Mouse (Mus musculus) embryonic facial prominence, embryonic 10.5 days (tissue): ENCODE results near the gene Nyap1. TPM values are rescaled to one million over a fixed set of nuclear protein-coding genes. Genes with fewer than 3 reads are reported as not detected.

ENCODE experiments used
- DNase-seq: peaks from one replicate; pipeline ENCODE4 v3.0.0-alpha.2; 2017; ENCODE audit warnings: low spot score
- H3K27ac ChIP-seq: fragments of 300-500 bp; sonication (generic); replicated peaks from 2 replicates; pipeline ENCODE4 v1.5.1; 2016; ENCODE audit warnings: mild to moderate bottlenecking
- H3K27me3 ChIP-seq: fragments of 300-500 bp; sonication (generic); replicated peaks from 2 replicates; pipeline ENCODE4 v1.6.1; 2016; ENCODE audit warnings: low read depth, mild to moderate bottlenecking; ENCODE audit not compliant: poor library complexity, severe bottlenecking
- H3K36me3 ChIP-seq: fragments of 300-500 bp; sonication (generic); replicated peaks from 2 replicates; pipeline ENCODE4 v1.6.1; 2016; ENCODE audit warnings: mild to moderate bottlenecking, moderate library complexity
- H3K4me1 ChIP-seq: fragments of 300-500 bp; sonication (generic); 2 replicates; pipeline ENCODE4 v1.6.1; 2016
- H3K4me3 ChIP-seq: fragments of 300-500 bp; sonication (generic); 2 replicates; pipeline ENCODE4 v1.5.1; 2016; ENCODE audit warnings: mild to moderate bottlenecking, moderate library complexity
- H3K9me3 ChIP-seq: fragments of 300-500 bp; sonication (generic); 2 replicates; pipeline ENCODE4 v1.6.1; 2016; ENCODE audit warnings: mild to moderate bottlenecking
- WGBS: fragments of 180-500 bp; shearing (Covaris S2); methylation state at CpG from one replicate; pipeline ENCODE4 v1.1.7; 2016; 5-methylcytosine and 5-hydroxymethylcytosine counted together
- polyA plus RNA-seq: library from polyadenylated mRNA; unstranded; fragments of >200 nt; fragmentation: Nextera tagmentation; extraction: Ambion mirVana; gene quantifications from 2 replicates; pipeline ENCODE4 v1.2.1, GENCODE M21; 2016

Gene Nyap1
- 3.0 and 3.6 TPM in 2 replicates for polyA plus RNA-seq

- Histone ChIP-seq H3K9me3 (no peaks in the 10 kb centered on the region), H3K4me1 (peaks cover 53% of the 10 kb centered on the region), H3K27ac (peak within 1 kb of the TSS; percentile 91), H3K27me3 (no peaks in the 10 kb centered on the region), H3K4me3 (peak within 1 kb of the TSS; percentile 89), H3K36me3 (peaks cover 15% of the 10 kb centered on the region)
- peak; percentile 90 for DNase-seq
- WGBS: under 1% methylated on average over 71 of the region's 71 CpGs
Measured at GRCm38 (mm10) chr5:137741023-137741931, at the start of gene Nyap1. Gene Nyap1, minus strand, starts transcription at chr5:137741607.

- no peaks in the 10 kb centered on the region for H3K9me3 ChIP-seq
- WGBS: 91% methylated on average over 2 of the region's 2 CpGs
- H3K4me1 ChIP-seq: peaks cover 21% of the 10 kb centered on the region
- H3K27ac ChIP-seq: no peak overlapping the region
- H3K4me3 ChIP-seq: no peak overlapping the region
- no peak for DNase-seq
- peaks cover 12% of the 10 kb centered on the region for H3K36me3 ChIP-seq
- peaks cover 12% of the 10 kb centered on the region; the same call in 1 of the 2 replicates for H3K27me3 ChIP-seq
Measured at GRCm38 (mm10) chr5:137788946-137789531, 47.6 kb upstream of the Nyap1 start.

GRCm38 (mm10) chr5:137788171-137788570, 46.8 kb upstream of the Nyap1 start:
- H3K9me3 ChIP-seq: no peaks in the 10 kb centered on the region
- DNase-seq: no peak
- H3K27ac ChIP-seq: peak overlapping the region; percentile 90; the same call in 1 of the 2 replicates
- peak overlapping the region; percentile 95 for H3K4me3 ChIP-seq
- 70% methylated on average over 24 of the region's 24 CpGs for WGBS
- peaks cover 20% of the 10 kb centered on the region for H3K36me3 ChIP-seq
- H3K4me1 ChIP-seq: peaks cover 30% of the 10 kb centered on the region
- peaks cover 12% of the 10 kb centered on the region; the same call in 1 of the 2 replicates for H3K27me3 ChIP-seq

GRCm38 (mm10) chr5:137787151-137787928, 45.9 kb upstream of the Nyap1 start, which contains the start of the genes Mepce and Zcwpw1:
Gene Mepce, minus strand, starts transcription at chr5:137787655.
Gene Zcwpw1, plus strand, starts transcription at chr5:137787798.
- Histone ChIP-seq H3K4me3 (peak within 1 kb of the TSS; percentile 95), H3K36me3 (peaks cover 29% of the 10 kb centered on the region), H3K27me3 (peaks cover 12% of the 10 kb centered on the region; the same call in 1 of the 2 replicates), H3K9me3 (no peaks in the 10 kb centered on the region), H3K27ac (peak within 1 kb of the TSS; percentile 98), H3K4me1 (peaks cover 38% of the 10 kb centered on the region)
- DNase-seq: peak; percentile 96
- under 1% methylated on average over 48 of the region's 48 CpGs for WGBS

GRCm38 (mm10) chr5:137786109-137786942, 44.9 kb upstream of the Nyap1 start:
- peaks cover 12% of the 10 kb centered on the region; the same call in 1 of the 2 replicates for H3K27me3 ChIP-seq
- H3K27ac ChIP-seq: peak overlapping the region; percentile 98
- peaks cover 39% of the 10 kb centered on the region for H3K36me3 ChIP-seq
- H3K4me3 ChIP-seq: peak overlapping the region; percentile 95
- H3K9me3 ChIP-seq: no peaks in the 10 kb centered on the region
- DNase-seq: peak; percentile 100
- under 1% methylated on average over 79 of the region's 79 CpGs for WGBS
- H3K4me1 ChIP-seq: peaks cover 46% of the 10 kb centered on the region

GRCm38 (mm10) chr5:137785164-137786031, 44.0 kb upstream of the Nyap1 start:
- peak; percentile 63 for DNase-seq
- Histone ChIP-seq H3K27ac (peak overlapping the region; percentile 98), H3K36me3 (peaks cover 48% of the 10 kb centered on the region), H3K4me3 (peak overlapping the region; percentile 95), H3K9me3 (no peaks in the 10 kb centered on the region), H3K27me3 (peaks cover 12% of the 10 kb centered on the region; the same call in 1 of the 2 replicates), H3K4me1 (peaks cover 50% of the 10 kb centered on the region)
- whole genome bisulfite sequencing: 5% methylated on average over 61 of the region's 62 CpGs

GRCm38 (mm10) chr5:137784546-137784945, 43.1 kb upstream of the Nyap1 start:
- DNase-seq: no peak
- peaks cover 12% of the 10 kb centered on the region; the same call in 1 of the 2 replicates for H3K27me3 ChIP-seq
- no peak overlapping the region; the same call in 1 of the 2 replicates for H3K27ac ChIP-seq
- H3K4me1 ChIP-seq: peaks cover 58% of the 10 kb centered on the region
- no peaks in the 10 kb centered on the region for H3K9me3 ChIP-seq
- peak overlapping the region; percentile 95 for H3K4me3 ChIP-seq
- H3K36me3 ChIP-seq: peaks cover 53% of the 10 kb centered on the region
- 85% methylated on average over 14 of the region's 14 CpGs for WGBS

GRCm38 (mm10) chr5:137783901-137784540, 42.6 kb upstream of the Nyap1 start:
- WGBS: 82% methylated on average over 9 of the region's 9 CpGs
- no peaks in the 10 kb centered on the region for H3K9me3 ChIP-seq
- DNase-seq: no peak
- H3K36me3 ChIP-seq: peaks cover 53% of the 10 kb centered on the region
- peaks cover 63% of the 10 kb centered on the region for H3K4me1 ChIP-seq
- H3K4me3 ChIP-seq: peak overlapping the region; percentile 95
- H3K27ac ChIP-seq: no peak overlapping the region; the same call in 1 of the 2 replicates
- H3K27me3 ChIP-seq: peaks cover 8% of the 10 kb centered on the region; the same call in 1 of the 2 replicates

- H3K4me3 ChIP-seq: peak overlapping the region; percentile 95
- DNase-seq: no peak
- WGBS: 87% methylated on average over 13 of the region's 13 CpGs
- H3K4me1 ChIP-seq: peaks cover 66% of the 10 kb centered on the region
- H3K27me3 ChIP-seq: no peaks in the 10 kb centered on the region
- no peaks in the 10 kb centered on the region for H3K9me3 ChIP-seq
- H3K27ac ChIP-seq: no peak overlapping the region
- H3K36me3 ChIP-seq: peaks cover 53% of the 10 kb centered on the region
Measured at GRCm38 (mm10) chr5:137782776-137783522, 41.5 kb upstream of the Nyap1 start.

GRCm38 (mm10) chr5:137781661-137782060, 40.3 kb upstream of the Nyap1 start:
- WGBS: 94% methylated on average over 7 of the region's 7 CpGs
- no peaks in the 10 kb centered on the region for H3K27me3 ChIP-seq
- no peak overlapping the region for H3K27ac ChIP-seq
- H3K36me3 ChIP-seq: peaks cover 53% of the 10 kb centered on the region
- peak overlapping the region; percentile 13; the same call in 1 of the 2 replicates for H3K4me3 ChIP-seq
- DNase-seq: no peak
- H3K9me3 ChIP-seq: no peaks in the 10 kb centered on the region
- H3K4me1 ChIP-seq: peaks cover 66% of the 10 kb centered on the region
